Mouse (Mus musculus): Measurements from ENCODE around the gene Vps51.

GRCm38 (mm10) chr19:6126289-6126688 lies 49.3 kb upstream of the Vps51 start:
- TF ChIP-seq EP300 (IDR thresholded peaks at IDR 0.05; ENCODE audit: low read depth) (no peak), CTCF (IDR thresholded peaks at IDR 0.05; ENCODE audit: low read depth) (peak; percentile 71)

Data from heart, postnatal 0 days (tissue).